ENCODE assay signal across 7 mouse cellular contexts in the genomic region with DNA sequence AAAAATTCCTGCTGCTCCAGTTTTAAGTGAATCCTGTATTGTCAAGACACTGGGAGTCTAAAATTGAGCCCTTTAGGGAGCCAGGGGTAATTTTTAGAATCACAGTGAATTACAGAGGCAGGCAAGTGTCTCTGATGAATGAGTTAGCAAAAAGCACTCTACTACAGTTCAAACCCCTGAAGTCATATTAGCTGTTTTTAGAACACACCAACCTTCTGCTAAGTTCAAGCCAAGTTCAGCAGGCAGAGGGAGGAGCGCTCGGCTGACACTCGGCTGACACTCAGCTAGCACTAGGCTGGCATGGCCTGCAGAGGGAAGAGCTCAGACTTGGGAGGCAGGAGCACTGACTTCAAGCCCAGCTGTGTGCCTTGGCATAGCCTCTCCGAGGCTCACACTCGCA.
DNase-seq lines count a peak whose midpoint lies in the region; ATAC-seq and TF ChIP-seq lines count a peak whose summit lies in the region.

No protein-coding gene starts in this region.

- WGBS in liver, embryonic 14.5 days (ENCODE audit: insufficient replicate concordance), result 60% methylated on average over 5 of the region's 5 CpGs
- 28% methylated on average over 5 of the region's 5 CpGs for WGBS in heart, embryonic 14.5 days
- 22% methylated on average over 5 of the region's 5 CpGs for WGBS in olfactory bulb, adult 2 months

- H3K36me3 ChIP-seq in liver, embryonic 14.5 days (replicated peaks; ENCODE audit: control insufficient read depth, insufficient read depth, low read depth), result no peaks in the 10 kb centered on the region
- H3K36me3 ChIP-seq in heart, embryonic 14.5 days (ENCODE audit: control insufficient read depth, insufficient read depth, low read length), result no peaks in the 10 kb centered on the region

- no peak overlapping the region for H3K9ac ChIP-seq in liver, embryonic 14.5 days (replicated peaks)
- 0 out of 2 replicates have a peak overlapping the region, but pooled peaks have one; percentile 27 for H3K9ac ChIP-seq in heart, embryonic 14.5 days (ENCODE audit: low read length)

- no peaks in the 10 kb centered on the region for H3K27me3 ChIP-seq in liver, embryonic 14.5 days (ENCODE audit: control insufficient read depth, insufficient read depth, low read length)
- H3K27me3 ChIP-seq in heart, embryonic 14.5 days (ENCODE audit: control insufficient read depth, insufficient read depth, low read length), result no peaks in the 10 kb centered on the region

- TF ChIP-seq EP300 in liver, embryonic 14.5 days (IDR thresholded peaks at IDR 0.05; ENCODE audit: low read depth), result no peak

- no peak overlapping the region for H3K4me2 ChIP-seq in liver, embryonic 14.5 days (ENCODE audit: low read depth)
- H3K4me2 ChIP-seq in heart, embryonic 14.5 days (ENCODE audit: low read length), result no peak overlapping the region

- TF ChIP-seq CTCF in liver, embryonic 14.5 days (IDR thresholded peaks at IDR 0.05; ENCODE audit: low read depth), result 0 out of 2 replicates have a peak, but pooled peaks have one; percentile 8
- TF ChIP-seq CTCF in olfactory bulb, adult 2 months (IDR thresholded peaks at IDR 0.05; ENCODE audit: insufficient read depth, low read depth, low read length), result no peak

- no peak overlapping the region for H3K27ac ChIP-seq in liver, embryonic 14.5 days
- H3K27ac ChIP-seq in heart, embryonic 14.5 days (replicated peaks in 1 of 2; ENCODE audit: control insufficient read depth in 1 of 2, insufficient read depth in 1 of 2, low read depth in 2 of 2, low read length in 2 of 2), result peak overlapping the region; percentile 75 to 85
- H3K27ac ChIP-seq in olfactory bulb, adult 2 months (ENCODE audit: insufficient read depth, low read depth, low read length), result peak overlapping the region; percentile 78

- H3K9me3 ChIP-seq in liver, embryonic 14.5 days (ENCODE audit: control insufficient read depth, low read length), result no peaks in the 10 kb centered on the region
- H3K9me3 ChIP-seq in heart, embryonic 14.5 days (ENCODE audit: control insufficient read depth, low read length), result no peaks in the 10 kb centered on the region

- DNase-seq in liver, embryonic 14.5 days (ENCODE audit: low read depth in 3 of 3, low spot score in 3 of 3), result no peak
- no peak for DNase-seq in liver
- DNase-seq in brain, adult 2 months (ENCODE audit: low read depth, low spot score), result peak; percentile 73
- no peak for DNase-seq in layer of hippocampus, postnatal 14 days (ENCODE audit: low spot score in 2 of 2)
- DNase-seq in thymus, postnatal 14 days, result no peak

- ATAC-seq in liver, embryonic 14.5 days (ENCODE audit: insufficient read depth), result no peak
- ATAC-seq in heart, embryonic 14.5 days (ENCODE audit: insufficient number of reproducible peaks, insufficient read depth, low FRiP score, low read depth), result peak; percentile 75

- 0 out of 4 replicates have a peak, but pooled peaks cover 0 to 3% of the 10 kb centered on the region in 2 experiments for H3K4me1 ChIP-seq in liver, embryonic 14.5 days (replicated peaks; ENCODE audit: control insufficient read depth in 2 of 2, insufficient read depth in 2 of 2, low read length in 1 of 2)
- H3K4me1 ChIP-seq in heart, embryonic 14.5 days (ENCODE audit: control insufficient read depth in 2 of 2, insufficient read depth in 2 of 2, low read length in 2 of 2), result peaks cover 17 to 18% of the 10 kb centered on the region in 2 experiments
- peaks cover 24% of the 10 kb centered on the region for H3K4me1 ChIP-seq in olfactory bulb, adult 2 months (ENCODE audit: control insufficient read depth, insufficient read depth, low read length)

- TF ChIP-seq POLR2A in olfactory bulb, adult 2 months (IDR thresholded peaks at IDR 0.05; ENCODE audit: insufficient read depth, low read depth, low read length), result no peak

- no peak overlapping the region for H3K4me3 ChIP-seq in liver, embryonic 14.5 days (ENCODE audit: insufficient read depth in 1 of 2, low read depth in 2 of 2, low read length in 2 of 2)
- H3K4me3 ChIP-seq in heart, embryonic 14.5 days (ENCODE audit: control insufficient read depth in 1 of 2, insufficient read depth in 1 of 2, low read depth in 1 of 2, low read length in 2 of 2), result no peak overlapping the region
- no peak overlapping the region for H3K4me3 ChIP-seq in olfactory bulb, adult 2 months (ENCODE audit: insufficient read depth, low read depth, low read length)
